Mouse (Mus musculus): ENCODE data around the gene Nlrp6.

- 0 out of 2 replicates have a peak, but pooled peaks have one; percentile 28 for TF ChIP-seq CTCF (IDR thresholded peaks at IDR 0.05; ENCODE audit: low read depth)
- no peak for TF ChIP-seq EP300 (IDR thresholded peaks at IDR 0.05; ENCODE audit: low read depth)
These were observed 38.6 kb downstream of the Nlrp6 start for GRCm38 (mm10) chr7:140959181-140959901.

Data from liver, embryonic 14.5 days (tissue).